Mouse (Mus musculus) small intestine, adult 2 months (tissue): ENCODE data around the gene Vps37d. TPM values are rescaled to one million over a fixed set of nuclear protein-coding genes. Genes with fewer than 3 reads are reported as not detected.
"Not testable (repeated sequence)": the region's sequence is repeated elsewhere in the genome, so short reads cannot be mapped to it uniquely, and the experiment has no call there.

Experiments
- H3K27ac ChIP-seq: fragments of 200-500 bp; 2 replicates; pipeline ENCODE4 v1.5.1; 2012; ENCODE audit warnings: low read depth, low read length, control low read depth, inconsistent platforms; ENCODE audit not compliant: insufficient read depth
- H3K27me3 ChIP-seq: fragments of 200-500 bp; 2 replicates; pipeline ENCODE4 v1.6.1; 2012; ENCODE audit warnings: mild to moderate bottlenecking, moderate library complexity, low read length, inconsistent platforms; ENCODE audit not compliant: control insufficient read depth, insufficient read depth
- H3K36me3 ChIP-seq: fragments of 200-500 bp; 2 replicates; pipeline ENCODE4 v1.6.1; 2012; ENCODE audit warnings: mild to moderate bottlenecking, low read length, control low read depth, inconsistent platforms; ENCODE audit not compliant: control insufficient read depth, insufficient read depth
- H3K4me1 ChIP-seq: fragments of 200-500 bp; 2 replicates; pipeline ENCODE4 v1.6.1; 2012; ENCODE audit warnings: low read length, inconsistent platforms, mixed read lengths; ENCODE audit not compliant: control insufficient read depth, insufficient read depth, insufficient read length
- H3K4me3 ChIP-seq: fragments of 200-500 bp; 2 replicates; pipeline ENCODE4 v1.5.1; 2012; ENCODE audit warnings: low read depth, mild to moderate bottlenecking, control low read depth, inconsistent platforms, low read length, moderate library complexity
- CTCF ChIP-seq: fragments of 200-500 bp; IDR thresholded peaks from 2 replicates; pipeline ENCODE4 v1.5.1; 2012; ENCODE audit warnings: low read depth, mild to moderate bottlenecking, control low read depth, inconsistent platforms, low read length, moderate library complexity, mixed read lengths; ENCODE audit not compliant: insufficient replicate concordance, insufficient read length; ENCODE audit errors: extremely low read depth
- POLR2A ChIP-seq: fragments of 200-500 bp; IDR thresholded peaks from 2 replicates; pipeline ENCODE4 v1.6.1; 2012; ENCODE audit warnings: low read depth, mild to moderate bottlenecking, control low read depth, inconsistent platforms, low read length, moderate library complexity
- WGBS: fragments of 180-500 bp; shearing (Covaris S2); methylation state at CpG from one replicate; pipeline ENCODE4 v1.1.7; 2018; 5-methylcytosine and 5-hydroxymethylcytosine counted together
- polyA plus RNA-seq: library from polyadenylated mRNA; depleted of rRNA; stranded (reverse); fragments of >200 nt; gene quantifications from 2 replicates; pipeline ENCODE4 v1.2.3, GENCODE M21; 2012

The Vps37d gene
- polyA plus RNA-seq, 1 experiment: 7.0 TPM

DNA sequence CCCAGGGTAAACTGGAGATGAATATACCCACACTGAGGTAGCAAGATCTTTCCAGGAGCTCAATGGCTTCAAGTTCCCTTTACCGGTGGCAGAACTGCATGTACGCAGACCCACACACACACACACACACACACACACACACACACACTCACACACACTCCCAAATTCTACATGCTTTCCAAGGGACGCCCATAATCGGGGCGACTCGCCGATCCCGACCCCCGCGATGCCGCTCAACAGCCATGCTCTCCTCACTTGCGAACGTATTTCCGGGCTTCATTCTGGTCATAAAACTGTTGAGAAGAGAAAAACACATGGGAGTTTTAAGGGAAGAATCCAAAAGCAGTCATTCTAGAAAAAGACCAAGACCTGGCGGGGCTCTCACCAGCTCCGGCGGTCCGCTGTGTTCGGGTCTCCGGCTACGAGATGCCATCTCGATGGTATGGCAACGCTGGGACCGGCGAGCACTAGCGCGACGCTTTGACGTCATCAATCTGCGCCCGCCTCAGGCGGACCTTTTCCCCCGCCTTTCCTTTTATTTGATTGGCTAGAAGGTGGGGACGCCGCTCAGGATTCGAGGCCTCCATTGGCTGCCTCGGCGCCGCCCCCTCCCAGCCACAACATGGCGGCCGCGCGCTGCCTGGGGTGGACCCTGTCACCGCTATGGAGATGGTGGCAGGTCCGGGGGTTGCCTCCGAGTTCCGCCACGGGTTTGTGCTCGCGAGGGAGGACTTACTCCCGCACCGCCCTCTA is 14.3 kb downstream of the Vps37d start, which contains the start of gene Dnajc30:
TSS of gene Dnajc30 (plus strand) at position 574 of the 753 bp plus-strand sequence.
- peak within 1 kb of the TSS; percentile 84 for H3K4me3 ChIP-seq
- under 1% methylated on average over 52 of the region's 52 CpGs for WGBS
- H3K36me3 ChIP-seq: peaks cover 10% of the 10 kb centered on the region
- peak within 1 kb of the TSS; percentile 51 for H3K27ac ChIP-seq
- no peaks in the 10 kb centered on the region for H3K27me3 ChIP-seq
- TF ChIP-seq POLR2A (peak; percentile 73), CTCF (no peak)
- H3K4me1 ChIP-seq: peaks cover 4% of the 10 kb centered on the region; the same call in 1 of the 2 replicates

DNA sequence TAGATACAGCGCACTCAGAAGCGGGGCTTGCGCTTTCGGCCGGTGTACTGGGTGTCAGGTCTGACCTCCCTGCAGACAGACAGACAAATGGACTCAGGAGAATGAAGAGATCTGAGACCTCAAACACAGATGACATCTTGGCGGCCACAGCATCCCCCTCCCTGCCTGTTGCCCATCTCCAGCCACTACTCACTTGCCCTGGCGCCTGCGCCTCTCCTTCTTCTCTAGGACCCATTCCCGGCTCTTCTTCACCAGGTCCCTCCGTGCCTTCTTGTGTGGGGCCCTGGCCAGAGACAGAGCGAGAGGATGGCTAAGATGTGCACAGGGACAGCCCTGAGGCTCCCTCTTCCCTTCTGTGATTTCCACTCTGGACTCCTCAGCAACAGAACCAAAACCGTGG is 24.7 kb downstream of the Vps37d start:
- TF ChIP-seq CTCF (no peak), POLR2A (no peak)
- 88% methylated on average over 12 of the region's 12 CpGs for WGBS
- Histone ChIP-seq H3K27ac (no peak overlapping the region), H3K4me1 (no peaks in the 10 kb centered on the region), H3K4me3 (no peak overlapping the region), H3K27me3 (no peaks in the 10 kb centered on the region), H3K36me3 (peaks cover 42% of the 10 kb centered on the region)

DNA sequence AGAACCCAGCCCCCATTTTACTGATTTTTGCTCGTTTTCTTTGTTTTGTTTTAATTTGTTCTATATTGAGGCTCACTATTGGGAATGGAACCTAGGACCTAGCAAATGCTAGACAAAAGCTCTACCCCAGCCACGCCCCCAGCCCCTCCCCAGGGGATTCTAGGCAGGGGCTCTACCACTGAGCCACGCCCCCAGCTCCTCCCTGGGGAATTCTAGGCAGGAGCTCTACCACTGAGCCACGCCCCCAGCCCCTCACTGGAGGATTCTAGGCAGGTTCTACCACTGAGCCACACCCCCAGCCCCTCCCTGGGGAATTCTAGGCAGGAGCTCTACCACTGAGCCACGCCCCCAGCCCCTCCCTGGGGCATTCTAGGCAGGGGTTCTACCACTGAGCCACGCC is 28.8 kb downstream of the Vps37d start:
- H3K27ac ChIP-seq, H3K27me3 ChIP-seq, H3K4me1 ChIP-seq, H3K4me3 ChIP-seq: not testable (repeated sequence)
- peaks cover 15% of the 10 kb centered on the region for H3K36me3 ChIP-seq
- WGBS: 97% methylated on average over 6 of the region's 6 CpGs

DNA sequence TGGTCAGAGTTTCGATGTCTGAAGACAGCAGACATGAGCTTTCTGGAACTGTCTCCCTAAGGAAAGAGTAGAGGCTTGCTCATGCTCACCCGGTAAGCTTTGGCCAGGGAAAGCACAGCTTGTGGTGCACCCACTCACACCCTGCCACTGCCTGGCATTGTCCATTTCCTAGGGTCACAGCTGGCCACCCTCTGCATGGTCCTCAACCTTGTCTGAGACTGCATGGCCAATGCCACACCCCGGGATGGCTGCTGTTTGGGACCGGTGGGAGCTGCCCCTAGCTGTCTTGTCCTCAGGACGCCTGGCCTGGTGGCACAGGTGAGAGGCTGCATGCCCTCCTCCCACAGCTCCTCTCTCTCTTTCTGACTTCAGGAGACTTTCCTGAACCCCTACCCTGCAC is 29.5 kb downstream of the Vps37d start:
- no peaks in the 10 kb centered on the region for H3K4me1 ChIP-seq
- H3K36me3 ChIP-seq: peaks cover 8% of the 10 kb centered on the region
- 88% methylated on average over 5 of the region's 5 CpGs for WGBS
- no peak overlapping the region for H3K27ac ChIP-seq
- no peak overlapping the region for H3K4me3 ChIP-seq
- TF ChIP-seq CTCF (no peak), POLR2A (no peak)
- no peaks in the 10 kb centered on the region for H3K27me3 ChIP-seq

DNA sequence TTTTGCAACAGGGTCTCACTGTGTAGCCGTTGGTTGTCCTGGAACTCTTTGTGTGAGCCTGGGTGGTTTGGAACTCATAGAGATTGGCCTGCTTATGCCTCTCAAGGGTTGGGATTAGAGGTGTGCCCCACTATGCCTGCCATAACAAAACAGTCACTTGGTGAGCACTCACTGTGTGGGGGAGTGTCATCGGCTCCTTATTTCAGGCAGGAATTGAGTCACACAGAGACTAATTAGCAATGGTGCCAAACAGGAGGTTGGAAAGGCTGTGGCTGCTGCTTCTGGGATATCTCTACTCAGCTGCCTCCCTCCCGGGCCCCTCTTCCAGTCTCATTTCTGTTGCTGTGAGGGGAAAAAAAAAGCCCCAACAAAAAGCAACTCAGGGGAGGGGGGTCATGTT is 33.5 kb downstream of the Vps37d start:
- Histone ChIP-seq H3K4me3 (no peak overlapping the region), H3K4me1 (no peaks in the 10 kb centered on the region), H3K27ac (no peak overlapping the region), H3K27me3 (no peaks in the 10 kb centered on the region), H3K36me3 (no peaks in the 10 kb centered on the region)
- WGBS: 92% methylated on average over 3 of the region's 3 CpGs
- TF ChIP-seq CTCF (no peak), POLR2A (no peak)

DNA sequence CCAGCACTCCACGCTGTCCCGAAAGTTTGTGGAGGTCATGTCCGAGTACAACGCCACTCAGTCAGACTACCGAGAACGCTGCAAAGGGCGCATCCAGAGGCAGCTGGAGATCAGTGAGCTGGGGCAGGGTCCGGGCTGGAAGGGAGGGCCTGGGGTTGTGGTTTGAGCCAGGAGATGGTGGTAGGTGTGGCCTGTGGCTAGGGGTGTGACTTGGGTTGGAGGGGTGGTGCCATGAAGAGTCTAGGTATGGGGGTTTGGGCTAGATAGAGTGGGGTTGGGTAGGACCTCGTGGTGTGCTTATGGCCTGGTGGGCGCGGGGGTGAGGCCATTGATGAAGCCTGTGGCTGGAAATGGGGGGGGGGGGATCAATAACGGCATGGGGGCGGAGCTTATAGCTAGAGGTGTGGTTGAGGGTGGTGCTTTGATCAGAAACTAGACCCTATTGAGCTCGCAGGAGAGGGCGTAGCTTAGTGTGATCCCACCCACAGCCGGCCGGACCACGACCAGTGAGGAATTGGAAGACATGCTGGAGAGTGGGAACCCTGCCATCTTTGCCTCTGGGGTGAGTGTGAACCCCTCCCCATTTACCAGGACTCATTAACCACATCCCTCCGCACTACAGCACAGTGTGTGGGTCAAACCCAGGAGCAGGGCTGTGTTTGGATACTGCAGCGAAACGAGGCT is 35.8 kb downstream of the Vps37d start:
- no peaks in the 10 kb centered on the region for H3K27me3 ChIP-seq
- no peak overlapping the region for H3K4me3 ChIP-seq
- no peaks in the 10 kb centered on the region for H3K4me1 ChIP-seq
- WGBS: 64% methylated on average over 21 of the region's 21 CpGs
- no peak overlapping the region for H3K27ac ChIP-seq
- TF ChIP-seq POLR2A (no peak), CTCF (no peak)
- no peaks in the 10 kb centered on the region for H3K36me3 ChIP-seq

DNA sequence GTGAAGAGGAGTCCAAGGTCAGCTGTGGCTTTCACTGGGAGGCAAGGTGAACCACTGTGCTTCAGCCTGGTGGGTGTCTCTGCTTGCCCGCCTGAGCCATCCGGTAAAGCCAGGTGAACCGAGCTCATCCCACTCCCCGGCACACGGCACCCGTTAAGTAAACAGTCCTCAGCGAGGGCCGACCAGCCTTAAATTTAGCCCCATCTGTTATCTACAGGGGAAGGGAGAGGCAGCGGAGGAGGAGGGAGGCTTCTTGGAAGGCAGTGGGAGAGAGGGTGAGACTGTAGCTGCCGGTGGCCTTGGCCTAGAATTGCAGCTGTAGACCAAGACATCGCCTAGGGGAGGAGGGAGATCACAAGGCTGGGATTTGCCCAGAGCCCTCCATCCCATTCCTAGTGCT is 37.3 kb downstream of the Vps37d start:
- no peaks in the 10 kb centered on the region for H3K36me3 ChIP-seq
- no peak overlapping the region for H3K4me3 ChIP-seq
- no peak overlapping the region for H3K27ac ChIP-seq
- H3K27me3 ChIP-seq: no peaks in the 10 kb centered on the region
- no peaks in the 10 kb centered on the region for H3K4me1 ChIP-seq
- TF ChIP-seq CTCF (no peak), POLR2A (no peak)
- WGBS: 57% methylated on average over 11 of the region's 11 CpGs

DNA sequence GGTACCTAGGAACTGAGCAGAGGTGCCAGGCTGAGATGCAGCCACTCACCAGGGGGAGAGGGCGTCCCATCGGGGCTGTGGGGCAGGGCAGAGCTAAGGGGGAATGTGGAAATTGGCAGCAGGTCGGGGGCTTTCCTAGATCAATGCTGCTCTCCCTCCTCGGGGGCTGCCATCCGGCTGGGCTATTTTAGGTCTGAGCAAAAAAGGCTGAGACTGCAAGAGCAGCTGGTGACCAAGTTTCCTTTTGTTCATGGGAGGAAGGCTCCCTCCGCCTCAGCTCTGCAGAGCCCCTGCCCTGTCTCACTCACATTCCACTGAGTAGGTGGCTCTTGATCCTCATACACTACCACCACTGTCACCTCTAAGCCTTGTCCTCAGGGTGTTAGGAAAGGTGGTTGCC is 38.0 kb downstream of the Vps37d start:
- WGBS: 70% methylated on average over 6 of the region's 6 CpGs
- no peaks in the 10 kb centered on the region for H3K27me3 ChIP-seq
- H3K4me3 ChIP-seq: no peak overlapping the region
- no peaks in the 10 kb centered on the region for H3K4me1 ChIP-seq
- no peak for TF ChIP-seq CTCF
- TF ChIP-seq POLR2A: no peak
- no peaks in the 10 kb centered on the region for H3K36me3 ChIP-seq
- no peak overlapping the region for H3K27ac ChIP-seq
